21 mouse cellular contexts compared by ENCODE assay signal in genomic region chr7:144821901-144822300, GRCm38 (mm10). TPM values are rescaled to one million over a fixed set of nuclear protein-coding genes. Genes with fewer than 3 reads are reported as not detected.
"Had no signal": no experiment of that assay in that cellular context is flagged by ENCODE, and none has a peak within 500 bp of the region (broad histone marks: within the 10 kb centered on the region; RNA-seq: fewer than 3 reads in every experiment).

No protein-coding gene starts in this region.

- H3K36me3 ChIP-seq: liver, embryonic 15.5 days; lung, embryonic 15.5 days; midbrain, embryonic 12.5 days; neural tube, embryonic 12.5 days; stomach, embryonic 15.5 days had no signal

- H3K4me3 ChIP-seq: liver, embryonic 15.5 days; lung, embryonic 15.5 days; megakaryocyte, embryonic 14.5 days; midbrain, embryonic 12.5 days; neural tube, embryonic 12.5 days; stomach, embryonic 15.5 days had no signal

- ATAC-seq: liver, postnatal 0 days; lung, postnatal 0 days had no signal

- DNase-seq: liver, postnatal 0 days; lung, adult 2 months; lung, postnatal 14 days; lung, postnatal 36 days; midbrain, embryonic 14.5 days; right cerebral cortex, postnatal 14 days; thymus, postnatal 14 days; thymus, postnatal 36 days had no signal

- H3K9ac ChIP-seq: liver, embryonic 15.5 days; liver, postnatal 0 days; lung, embryonic 15.5 days; midbrain, embryonic 12.5 days; neural tube, embryonic 12.5 days; stomach, embryonic 15.5 days had no signal

- H3K9me3 ChIP-seq: liver, embryonic 15.5 days; lung, embryonic 15.5 days; stomach, embryonic 15.5 days had no signal

- H3K27me3 ChIP-seq: stomach, embryonic 15.5 days had no signal

- H3K4me1 ChIP-seq: liver, embryonic 15.5 days; lung, embryonic 15.5 days; megakaryocyte, embryonic 14.5 days; stomach, embryonic 15.5 days had no signal

- H3K4me2 ChIP-seq: liver, embryonic 15.5 days; lung, embryonic 15.5 days; midbrain, embryonic 12.5 days; neural tube, embryonic 12.5 days; stomach, embryonic 15.5 days had no signal

- H3K27ac ChIP-seq: liver, embryonic 15.5 days; lung, embryonic 15.5 days; macrophage; midbrain, embryonic 12.5 days; neural tube, embryonic 12.5 days; stomach, embryonic 15.5 days; stomach, postnatal 0 days had no signal

RNA-seq across cellular contexts. Expression of gene Fgf3, which starts 16.0 kb away (rescaled TPM):
- polyA plus RNA-seq: liver, postnatal 0 days; lung, adult 2 months; lung, embryonic 15.5 days; lung, postnatal 0 days; macrophage; stomach, embryonic 15.5 days; testis, adult 2 months had no signal

RNA-seq across cellular contexts. Expression of gene Fgf4, which starts 25.3 kb away (rescaled TPM):
- polyA plus RNA-seq: liver, embryonic 15.5 days; liver, postnatal 0 days; lung, adult 2 months; lung, embryonic 15.5 days; lung, postnatal 0 days; macrophage; midbrain, embryonic 12.5 days; midbrain, embryonic 14.5 days; midbrain, postnatal 0 days; neural tube, embryonic 14.5 days; spleen, adult 2 months; stomach, embryonic 15.5 days; stomach, postnatal 0 days; testis, adult 2 months had no signal
